Mouse (Mus musculus) heart, embryonic 11.5 days (tissue): Measurements from ENCODE around the gene Hpca. TPM values are rescaled to one million over a fixed set of nuclear protein-coding genes. Genes with fewer than 3 reads are reported as not detected.
A peak's percentile ranks its signal among the peaks of the same experiment; 100 is the strongest.

Source experiments
- ATAC-seq: fragments of 200-750 bp; cut with Nextera tagmentation; replicated peaks from 2 replicates; pipeline ENCODE4 v1.8.0; 2017; ENCODE audit warnings: moderate library complexity; ENCODE audit not compliant: insufficient number of reproducible peaks, low FRiP score, low TSS enrichment
- H3K27ac ChIP-seq: fragments of 300-500 bp; sonication (generic); 2 replicates; pipeline ENCODE4 v1.5.1; 2014; ENCODE audit warnings: mild to moderate bottlenecking, low read depth, low read length
- H3K27me3 ChIP-seq: fragments of 300-500 bp; sonication (generic); 2 replicates; pipeline ENCODE4 v1.6.1; 2014; ENCODE audit warnings: mild to moderate bottlenecking, low read length, mixed read lengths; ENCODE audit not compliant: control insufficient read depth, insufficient read depth
- H3K36me3 ChIP-seq: fragments of 300-500 bp; sonication (generic); 2 replicates; pipeline ENCODE4 v1.6.1; 2014; ENCODE audit warnings: mild to moderate bottlenecking, low read length, moderate library complexity, mixed read lengths; ENCODE audit not compliant: control insufficient read depth, insufficient read depth
- H3K4me1 ChIP-seq: fragments of 300-500 bp; sonication (generic); 2 replicates; pipeline ENCODE4 v1.6.1; 2014; ENCODE audit warnings: low read length; ENCODE audit not compliant: control insufficient read depth, insufficient read depth
- H3K4me2 ChIP-seq: fragments of 300-500 bp; sonication (generic); 2 replicates; pipeline ENCODE4 v1.6.1; 2014; ENCODE audit warnings: mild to moderate bottlenecking, moderate library complexity
- H3K4me3 ChIP-seq: fragments of 300-500 bp; sonication (generic); 2 replicates; pipeline ENCODE4 v1.5.1; 2014; ENCODE audit warnings: low read depth, low read length
- H3K9ac ChIP-seq: fragments of 300-500 bp; sonication (generic); 2 replicates; pipeline ENCODE4 v1.6.1; 2014; ENCODE audit warnings: mild to moderate bottlenecking, low read depth, low read length, moderate library complexity
- H3K9me3 ChIP-seq: fragments of 300-500 bp; sonication (generic); replicated peaks from 2 replicates; pipeline ENCODE4 v1.6.1; 2016; ENCODE audit warnings: low read length; ENCODE audit not compliant: control insufficient read depth
- WGBS: fragments of 180-500 bp; shearing (Covaris S2); extraction: QIAGEN DNeasy Blood & Tissue Kit; methylation state at CpG from one replicate; pipeline ENCODE4 v1.1.7; 2014; ENCODE audit not compliant: insufficient replicate concordance; 5-methylcytosine and 5-hydroxymethylcytosine counted together
- polyA plus RNA-seq: library from polyadenylated mRNA; unstranded; fragments of >200 nt; fragmentation: Nextera tagmentation; extraction: Ambion mirVana; gene quantifications from 2 replicates; pipeline ENCODE4 v1.2.1, GENCODE M21; 2014

The Hpca gene
- 1.7 and 2.3 TPM in 2 replicates for polyA plus RNA-seq

GRCm38 (mm10) chr4:129121569-129122086, at the start of gene Hpca:
Hpca (minus strand) TSS chr4:129122036.
- Histone ChIP-seq H3K27ac (no peak within 1 kb of the TSS), H3K4me1 (peaks cover 23% of the 10 kb centered on the region), H3K4me2 (peak within 1 kb of the TSS; percentile 86), H3K4me3 (peak within 1 kb of the TSS; percentile 45), H3K9me3 (no peaks in the 10 kb centered on the region), H3K9ac (no peak within 1 kb of the TSS), H3K27me3 (peaks cover 75% of the 10 kb centered on the region), H3K36me3 (no peaks in the 10 kb centered on the region)
- WGBS: under 1% methylated on average over 17 of the region's 17 CpGs
- no peak for ATAC-seq

- no peaks in the 10 kb centered on the region; the same call in 1 of the 2 replicates for H3K9me3 ChIP-seq
- ATAC-seq: no peak
- no peak overlapping the region for H3K27ac ChIP-seq
- WGBS: 83% methylated on average over 4 of the region's 4 CpGs
- no peaks in the 10 kb centered on the region for H3K27me3 ChIP-seq
- peaks cover 10% of the 10 kb centered on the region for H3K4me1 ChIP-seq
- H3K36me3 ChIP-seq: peaks cover 6% of the 10 kb centered on the region
- no peak overlapping the region for H3K4me2 ChIP-seq
- no peak overlapping the region for H3K9ac ChIP-seq
- H3K4me3 ChIP-seq: no peak overlapping the region
Measured at GRCm38 (mm10) chr4:129161581-129162255, 39.9 kb upstream of the Hpca start.

GRCm38 (mm10) chr4:129161076-129161475, 39.2 kb upstream of the Hpca start:
- Histone ChIP-seq H3K4me1 (peaks cover 10% of the 10 kb centered on the region), H3K27ac (no peak overlapping the region), H3K4me2 (no peak overlapping the region), H3K9ac (no peak overlapping the region), H3K27me3 (no peaks in the 10 kb centered on the region), H3K4me3 (no peak overlapping the region), H3K9me3 (no peaks in the 10 kb centered on the region; the same call in 1 of the 2 replicates), H3K36me3 (peaks cover 6% of the 10 kb centered on the region)
- 97% methylated on average over 1 of the region's 1 CpGs for WGBS
- no peak for ATAC-seq

- no peak for ATAC-seq
- Histone ChIP-seq H3K4me1 (peaks cover 10% of the 10 kb centered on the region), H3K4me2 (no peak overlapping the region), H3K27me3 (no peaks in the 10 kb centered on the region), H3K9me3 (no peaks in the 10 kb centered on the region), H3K36me3 (peaks cover 8% of the 10 kb centered on the region), H3K4me3 (no peak overlapping the region), H3K9ac (no peak overlapping the region), H3K27ac (no peak overlapping the region)
- 26% methylated on average over 3 of the region's 3 CpGs for WGBS
Measured at GRCm38 (mm10) chr4:129158549-129158948, 36.7 kb upstream of the Hpca start.

GRCm38 (mm10) chr4:129157541-129157940, 35.7 kb upstream of the Hpca start:
- Histone ChIP-seq H3K4me1 (peaks cover 10% of the 10 kb centered on the region), H3K36me3 (peaks cover 11% of the 10 kb centered on the region), H3K27ac (no peak overlapping the region), H3K27me3 (no peaks in the 10 kb centered on the region), H3K4me3 (no peak overlapping the region), H3K9me3 (no peaks in the 10 kb centered on the region), H3K4me2 (no peak overlapping the region), H3K9ac (no peak overlapping the region)
- 88% methylated on average over 5 of the region's 5 CpGs for WGBS
- ATAC-seq: no peak

GRCm38 (mm10) chr4:129151276-129151811, 29.5 kb upstream of the Hpca start:
- H3K4me3 ChIP-seq: no peak overlapping the region
- H3K27me3 ChIP-seq: no peaks in the 10 kb centered on the region
- no peak overlapping the region for H3K27ac ChIP-seq
- peaks cover 24% of the 10 kb centered on the region for H3K36me3 ChIP-seq
- no peak for ATAC-seq
- 92% methylated on average over 4 of the region's 4 CpGs for WGBS
- H3K4me2 ChIP-seq: no peak overlapping the region
- H3K9me3 ChIP-seq: no peaks in the 10 kb centered on the region
- H3K9ac ChIP-seq: no peak overlapping the region
- H3K4me1 ChIP-seq: 0 out of 2 replicates have a peak, but pooled peaks cover 5% of the 10 kb centered on the region

- 89% methylated on average over 1 of the region's 1 CpGs for WGBS
- Histone ChIP-seq H3K4me1 (peaks cover 13% of the 10 kb centered on the region), H3K27ac (no peak overlapping the region), H3K36me3 (peaks cover 20% of the 10 kb centered on the region), H3K27me3 (no peaks in the 10 kb centered on the region), H3K4me3 (no peak overlapping the region), H3K4me2 (no peak overlapping the region), H3K9me3 (no peaks in the 10 kb centered on the region), H3K9ac (no peak overlapping the region)
- no peak for ATAC-seq
Measured at GRCm38 (mm10) chr4:129149321-129149720, 27.5 kb upstream of the Hpca start.

GRCm38 (mm10) chr4:129147552-129148103, 25.8 kb upstream of the Hpca start:
- H3K9me3 ChIP-seq: no peaks in the 10 kb centered on the region
- H3K4me3 ChIP-seq: no peak overlapping the region
- peaks cover 17% of the 10 kb centered on the region for H3K36me3 ChIP-seq
- H3K4me1 ChIP-seq: peaks cover 14% of the 10 kb centered on the region
- no peaks in the 10 kb centered on the region for H3K27me3 ChIP-seq
- H3K27ac ChIP-seq: no peak overlapping the region
- no peak overlapping the region for H3K9ac ChIP-seq
- no peak overlapping the region; the same call in 1 of the 2 replicates for H3K4me2 ChIP-seq
- ATAC-seq: no peak
- WGBS: 69% methylated on average over 13 of the region's 13 CpGs
